Mouse (Mus musculus): ENCODE measurements around the gene Ptpn14.

GRCm38 (mm10) chr1:189817810-189818209 is 89.7 kb downstream of the Ptpn14 start:
- TF ChIP-seq CTCF (IDR thresholded peaks at IDR 0.05; ENCODE audit: borderline replicate concordance, insufficient read depth, low read length) (no peak), POLR2A (IDR thresholded peaks at IDR 0.05; ENCODE audit: low read depth, low read length) (no peak)

Data from embryonic fibroblast, embryonic 13.5 days (primary cell).